Mouse (Mus musculus) G1E (cell line): ENCODE data around the gene Fosl2. TPM values are rescaled to one million over a fixed set of nuclear protein-coding genes. Genes with fewer than 3 reads are reported as not detected.

Experiments used
- ATAC-seq: 2 replicates; pipeline ENCODE4 v1.8.0; 2016; ENCODE audit warnings: mild to moderate bottlenecking; ENCODE audit not compliant: insufficient number of reproducible peaks, poor library complexity, low FRiP score, severe bottlenecking; ENCODE audit errors: extremely low read depth
- DNase-seq: peaks from one replicate; pipeline ENCODE4 v3.0.0; 2012; ENCODE audit warnings: low spot score
- H3K27me3 ChIP-seq: 2 replicates; pipeline ENCODE4 v1.6.1; 2012; ENCODE audit warnings: mild to moderate bottlenecking, low read length, inconsistent platforms; ENCODE audit not compliant: insufficient read depth
- H3K36me3 ChIP-seq: replicated peaks from 2 replicates; pipeline ENCODE3; 2012; ENCODE audit warnings: mild to moderate bottlenecking, inconsistent platforms
- H3K4me1 ChIP-seq: 2 replicates; pipeline ENCODE4 v1.6.1; 2012; ENCODE audit warnings: low read depth, low read length, inconsistent platforms, mixed read lengths; ENCODE audit not compliant: insufficient read depth
- H3K4me3 ChIP-seq: 2 replicates; pipeline ENCODE4 v1.5.1; 2012; ENCODE audit warnings: low read depth, mild to moderate bottlenecking, inconsistent platforms, low read length, moderate library complexity, mixed read lengths
- H3K9me3 ChIP-seq: replicated peaks from 2 replicates; pipeline ENCODE4 v1.6.1; 2012; ENCODE audit warnings: inconsistent platforms
- CTCF ChIP-seq: IDR thresholded peaks from 2 replicates; pipeline ENCODE4 v1.5.1; 2012; ENCODE audit warnings: low read depth, low read length, inconsistent platforms, mixed read lengths
- GATA1 ChIP-seq: IDR thresholded peaks from 2 replicates; pipeline ENCODE4 v1.6.1; 2012; ENCODE audit warnings: borderline replicate concordance, low read length, inconsistent platforms, mixed read lengths
- GATA2 ChIP-seq: IDR thresholded peaks from 2 replicates; pipeline ENCODE4 v1.6.1; 2012; ENCODE audit warnings: low read depth, low read length, inconsistent platforms, borderline replicate concordance
- POLR2AphosphoS5 ChIP-seq: IDR thresholded peaks from 2 replicates; pipeline ENCODE4 v1.6.1; 2012; ENCODE audit warnings: low read depth, low read length, inconsistent platforms; ENCODE audit not compliant: insufficient replicate concordance
- TAL1 ChIP-seq: conservative IDR thresholded peaks from 2 replicates; pipeline ENCODE4 v1.6.1; 2012; ENCODE audit warnings: low read depth, low read length, inconsistent platforms, mixed read lengths
- polyA plus RNA-seq: library from polyadenylated mRNA; stranded (reverse); fragments of >175 nt; gene quantifications from 2 replicates; pipeline ENCODE4 v1.2.3, GENCODE M21; 2012
- total RNA-seq, 2 experiments: library from RNA; stranded (forward) in 1 of 2; stranded (reverse) in 1 of 2; fragments of 200-1000 nt in 1 of 2; fragments of >200 nt in 1 of 2; fragmentation: Nextera tagmentation in 1 of 2; gene quantifications; 2 replicates each; pipeline ENCODE4 v1.2.3; 2014 to 2017

Fosl2 gene
- total and polyA plus RNA-seq, 3 experiments: 0.15 to 1.8 (median 0.72) TPM

DNA sequence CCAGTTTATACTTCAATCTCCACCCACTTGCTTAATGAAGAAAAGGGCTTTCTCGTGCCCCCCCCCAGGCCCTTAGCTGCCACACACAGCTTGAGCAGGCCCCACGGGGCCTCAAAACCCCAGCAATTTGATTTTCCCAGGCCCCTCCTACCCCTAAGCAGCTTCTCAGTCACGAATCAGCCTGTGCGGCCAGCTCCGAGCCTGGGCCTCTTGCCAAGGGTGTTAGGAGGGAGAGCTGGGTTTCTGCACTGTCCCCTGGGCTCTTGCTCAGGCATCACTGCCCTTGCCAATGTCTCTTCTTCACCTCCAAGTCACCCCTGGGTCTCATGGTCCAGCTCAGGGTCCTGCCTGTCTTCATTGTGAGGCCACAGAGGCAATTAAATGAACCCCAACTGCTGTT lies 33.1 kb upstream of the Fosl2 start:
- Histone ChIP-seq H3K4me3 (no peak overlapping the region), H3K4me1 (no peaks in the 10 kb centered on the region), H3K36me3 (no peaks in the 10 kb centered on the region), H3K27me3 (peaks cover 52% of the 10 kb centered on the region), H3K9me3 (no peaks in the 10 kb centered on the region)
- DNase-seq: no peak
- ATAC-seq: no peak
- TF ChIP-seq TAL1: no peak
- no peak for TF ChIP-seq GATA1
- no peak for TF ChIP-seq GATA2
- no peak for TF ChIP-seq POLR2AphosphoS5
- TF ChIP-seq CTCF: no peak

DNA sequence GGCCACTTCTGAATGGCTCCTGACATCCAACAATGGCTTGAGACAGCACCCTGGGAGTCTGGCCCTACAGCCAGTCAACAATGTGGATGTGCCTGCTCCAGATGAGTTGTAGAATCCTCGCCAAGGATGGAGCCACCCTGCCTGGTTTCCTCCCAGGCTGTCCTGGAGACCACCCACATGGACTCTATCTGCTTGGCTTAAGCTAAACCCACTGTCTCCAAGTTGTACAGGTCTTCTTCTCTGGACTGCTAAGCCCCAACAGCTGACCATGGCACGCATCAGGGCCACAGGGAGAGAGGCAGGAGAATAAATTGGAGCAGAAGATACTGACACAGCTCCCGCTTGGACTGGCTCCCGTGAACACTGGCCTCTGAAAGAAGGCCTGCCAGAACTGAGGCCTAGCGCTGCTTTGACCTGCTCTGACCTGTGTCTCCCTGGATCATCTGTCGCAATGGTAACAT lies 32.6 kb upstream of the Fosl2 start:
- ATAC-seq (no peak), DNase-seq (no peak)
- Histone ChIP-seq H3K36me3 (no peaks in the 10 kb centered on the region), H3K4me3 (no peak overlapping the region), H3K4me1 (no peaks in the 10 kb centered on the region), H3K9me3 (no peaks in the 10 kb centered on the region), H3K27me3 (peaks cover 50% of the 10 kb centered on the region)
- no peak for TF ChIP-seq TAL1
- TF ChIP-seq GATA2: no peak
- TF ChIP-seq GATA1: no peak
- no peak for TF ChIP-seq POLR2AphosphoS5
- no peak for TF ChIP-seq CTCF

DNA sequence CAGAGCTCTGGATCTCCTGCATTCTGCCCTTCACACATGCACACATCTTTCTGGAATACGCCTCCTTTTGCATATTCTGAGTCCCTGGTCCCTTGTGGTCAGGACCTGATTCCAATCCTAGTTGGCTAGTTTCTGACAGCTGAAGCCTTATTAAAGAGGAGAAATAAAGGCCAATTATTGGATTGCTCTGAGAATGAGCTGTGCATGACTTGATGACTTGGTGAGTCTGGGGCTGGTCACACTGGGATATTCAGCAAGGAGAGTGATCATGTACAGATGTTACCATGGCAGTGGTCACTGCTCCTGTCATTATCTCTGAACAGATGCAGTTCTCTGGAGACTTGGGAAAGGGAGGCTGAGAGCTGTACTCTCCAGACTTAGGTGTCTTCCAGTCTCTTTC lies 32.1 kb upstream of the Fosl2 start:
- H3K27me3 ChIP-seq: peaks cover 51% of the 10 kb centered on the region
- no peaks in the 10 kb centered on the region for H3K36me3 ChIP-seq
- DNase-seq: no peak
- H3K4me3 ChIP-seq: no peak overlapping the region
- H3K9me3 ChIP-seq: no peaks in the 10 kb centered on the region
- no peaks in the 10 kb centered on the region for H3K4me1 ChIP-seq
- ATAC-seq: no peak
- TF ChIP-seq POLR2AphosphoS5 (no peak), TAL1 (no peak), GATA2 (no peak), GATA1 (no peak), CTCF (no peak)

DNA sequence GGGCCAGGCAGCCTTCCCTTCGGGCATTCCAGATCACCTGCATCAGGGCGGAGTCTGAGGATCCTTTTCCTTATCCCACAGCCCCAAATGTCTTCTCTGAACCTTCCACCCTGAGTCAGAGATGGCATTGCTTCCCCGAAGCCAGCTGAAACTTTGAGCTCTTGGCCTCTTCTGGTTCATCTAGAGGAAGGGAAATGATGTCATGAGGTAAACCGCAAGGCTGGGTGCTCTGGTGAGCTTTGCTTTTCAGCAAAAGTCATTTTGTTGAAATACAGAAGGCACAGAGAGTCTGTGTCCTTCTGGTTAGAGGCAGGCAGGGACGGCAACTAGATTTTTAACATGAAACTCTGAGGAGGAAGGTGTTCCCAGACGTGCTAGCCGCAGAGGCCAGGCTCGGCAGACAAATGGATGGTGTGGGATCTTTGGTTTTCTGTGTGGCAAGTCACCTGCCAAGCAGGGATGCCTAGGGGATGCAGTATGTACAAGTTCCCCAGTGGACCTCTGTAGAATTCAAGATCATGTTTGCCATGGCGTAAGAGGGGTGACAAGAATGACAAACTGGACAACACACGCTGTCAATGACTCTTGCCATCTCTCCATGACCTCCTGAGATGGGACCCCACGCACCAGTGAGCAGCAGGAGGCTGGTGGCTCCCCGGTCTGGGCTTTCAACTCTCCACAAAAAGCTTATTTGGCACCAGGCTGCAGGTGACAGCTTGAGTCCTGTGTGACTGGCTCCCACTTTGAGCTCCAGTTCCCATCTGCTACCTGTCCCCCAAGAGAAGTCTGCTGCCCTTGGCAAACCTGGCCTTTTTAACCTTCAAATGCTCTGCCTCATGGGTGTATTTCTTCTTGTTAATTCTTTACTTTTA lies 31.2 kb upstream of the Fosl2 start:
- no peaks in the 10 kb centered on the region for H3K9me3 ChIP-seq
- TF ChIP-seq POLR2AphosphoS5: no peak
- TF ChIP-seq GATA1: no peak
- TF ChIP-seq GATA2: no peak
- no peak for TF ChIP-seq CTCF
- no peak for TF ChIP-seq TAL1
- DNase-seq (no peak), ATAC-seq (no peak)
- H3K36me3 ChIP-seq: no peaks in the 10 kb centered on the region
- H3K4me1 ChIP-seq: no peaks in the 10 kb centered on the region
- no peak overlapping the region for H3K4me3 ChIP-seq
- H3K27me3 ChIP-seq: peaks cover 50% of the 10 kb centered on the region

DNA sequence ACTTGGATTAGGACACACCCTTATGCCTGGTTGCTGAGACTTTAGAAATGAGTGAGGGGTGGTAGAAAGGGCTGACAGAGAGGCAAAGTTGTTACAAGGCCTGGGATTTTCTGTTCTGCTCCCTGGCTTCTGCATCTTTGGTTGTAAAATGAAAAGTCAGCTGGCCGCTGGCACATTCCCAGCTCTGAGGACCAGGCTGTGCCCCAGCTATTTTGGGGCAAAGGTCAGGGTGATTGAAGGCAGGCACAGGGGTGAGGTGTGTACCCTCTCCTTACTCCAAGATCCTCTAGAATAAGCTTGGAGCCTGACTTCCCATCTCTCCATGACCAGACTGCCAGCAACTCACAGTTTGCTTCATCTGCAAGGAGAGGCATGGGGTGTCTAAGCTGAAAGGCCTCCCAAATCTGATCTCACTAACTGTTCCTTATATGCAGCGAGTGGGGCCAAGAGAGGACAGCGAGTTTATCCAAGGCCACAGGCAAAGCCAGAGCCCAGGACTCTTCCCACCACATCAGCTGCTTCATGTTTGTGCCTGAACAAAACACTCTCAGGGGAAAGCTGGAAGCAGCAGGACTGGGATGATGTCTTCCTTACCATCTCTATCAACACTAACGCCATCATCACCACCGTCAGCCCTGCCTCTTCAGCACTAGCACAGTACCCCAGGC lies 29.0 kb upstream of the Fosl2 start:
- H3K4me1 ChIP-seq: no peaks in the 10 kb centered on the region
- H3K27me3 ChIP-seq: peaks cover 58% of the 10 kb centered on the region
- DNase-seq (no peak), ATAC-seq (no peak)
- H3K9me3 ChIP-seq: no peaks in the 10 kb centered on the region
- no peak overlapping the region for H3K4me3 ChIP-seq
- no peaks in the 10 kb centered on the region for H3K36me3 ChIP-seq
- no peak for TF ChIP-seq GATA2
- TF ChIP-seq GATA1: no peak
- no peak for TF ChIP-seq POLR2AphosphoS5
- no peak for TF ChIP-seq TAL1
- TF ChIP-seq CTCF: no peak

DNA sequence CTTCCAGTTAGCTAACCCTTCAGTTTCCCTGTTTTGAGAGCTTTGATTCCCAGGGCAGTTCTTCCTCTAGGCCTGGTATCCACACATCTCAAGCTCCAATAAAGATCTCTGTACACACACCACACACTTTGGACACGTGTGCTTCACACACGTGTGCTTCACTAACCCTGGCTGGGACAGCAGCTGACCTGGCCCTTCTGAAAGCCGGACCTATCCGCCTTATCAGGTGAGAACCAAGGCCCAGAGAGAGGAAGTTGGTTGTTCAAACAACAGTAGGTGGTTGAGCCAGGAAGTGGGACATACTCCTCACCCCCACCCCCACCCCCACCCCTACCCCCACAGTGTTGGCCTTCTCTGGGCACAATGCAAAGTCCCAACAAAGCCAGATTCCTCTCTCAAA lies 24.9 kb upstream of the Fosl2 start:
- H3K4me1 ChIP-seq: no peaks in the 10 kb centered on the region
- TF ChIP-seq CTCF (no peak), GATA1 (no peak), POLR2AphosphoS5 (no peak), TAL1 (no peak), GATA2 (no peak)
- ATAC-seq: no peak

More for the DNA sequence above, 24.9 kb upstream of the Fosl2 start:
- Histone ChIP-seq H3K36me3 (no peaks in the 10 kb centered on the region), H3K4me3 (no peak overlapping the region), H3K27me3 (peaks cover 47% of the 10 kb centered on the region), H3K9me3 (no peaks in the 10 kb centered on the region)
- no peak for DNase-seq
